ENCODE assay signal across 16 mouse cellular contexts in the genomic region with DNA sequence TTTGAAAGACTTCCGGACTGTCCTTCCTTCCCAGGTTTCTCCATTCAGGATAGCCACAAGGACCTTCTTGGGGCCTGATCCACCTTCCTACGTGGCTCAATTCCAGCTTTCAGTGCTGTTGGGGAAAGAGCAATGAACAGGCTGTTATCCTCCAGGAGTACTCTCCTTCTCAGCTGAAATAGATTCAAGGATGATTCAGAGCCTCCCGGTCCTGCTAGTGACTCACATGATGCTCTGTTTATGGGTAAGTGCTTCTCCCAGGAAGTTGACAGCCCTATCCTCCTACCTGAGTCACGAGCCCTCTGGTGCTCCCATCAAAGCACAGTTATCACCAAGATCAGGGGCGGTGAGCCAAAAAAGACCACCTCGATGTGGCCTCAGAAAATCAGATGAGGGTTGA. TPM values are rescaled to one million over a fixed set of nuclear protein-coding genes. Genes with fewer than 3 reads are reported as not detected.
DNase-seq lines count a peak whose midpoint lies in the region; ATAC-seq lines count a peak whose summit lies in the region.
"Had no signal": no experiment of that assay in that cellular context is flagged by ENCODE, and none has a peak within 500 bp of the region (broad histone marks: within the 10 kb centered on the region; RNA-seq: fewer than 3 reads in every experiment).

No protein-coding gene starts in this region.

- no peak for DNase-seq in frontal cortex, postnatal 25 days (ENCODE audit: low spot score in 2 of 2)
- DNase-seq in right cerebral cortex, adult 2 months (ENCODE audit: low spot score in 2 of 2): peak; percentile 51 to 56
- DNase-seq in right cerebral cortex, postnatal 4 days: no peak
- DNase-seq in brain, adult 2 months (ENCODE audit: low read depth, low spot score): peak; percentile 92
- DNase-seq in urinary bladder, adult 2 months (ENCODE audit: low spot score): no peak
- DNase-seq in gastrocnemius, postnatal 14 days: no peak
- DNase-seq: adrenal gland, postnatal 36 days; cerebellum, adult 11 months; cerebellum, adult 9-11 months; kidney, postnatal 4 days; lung, postnatal 4 days; midbrain, embryonic 14.5 days; thymus, postnatal 14 days had no signal

- ATAC-seq in frontal cortex, adult (ENCODE audit: low TSS enrichment): peak; percentile 96
- ATAC-seq: hindbrain, embryonic 16.5 days; intestine, postnatal 0 days had no signal

- intact Hi-C loops in gastrocnemius, postnatal 14 days (cut with DNase I; ENCODE audit: low total_unique reads): no loop called here

RNA-seq across cellular contexts. Expression of gene Smox, which starts 7.1 kb away (rescaled TPM):
- polyA plus RNA-seq in urinary bladder, adult 2 months (2012; rRNA removed): 16.7 and 18.4 TPM in 2 replicates
- 10 to 100 TPM; 24.6 to 40.4 TPM for total RNA-seq in gastrocnemius, postnatal 14 days (2021)

Comparison
In these comparisons a context has a peak if more than half of its experiments do, and no peak if none do; other contexts are left out.
1. DNase-seq: peak in right cerebral cortex, adult 2 months (2 of 2) and brain, adult 2 months (single experiment); none in frontal cortex, postnatal 25 days (0 of 2), right cerebral cortex, postnatal 4 days (single experiment), urinary bladder, adult 2 months (single experiment) and gastrocnemius, postnatal 14 days (single experiment).